Mouse (Mus musculus): Measurements from ENCODE around the gene Gm20388. TPM values are rescaled to one million over a fixed set of nuclear protein-coding genes. Genes with fewer than 3 reads are reported as not detected.

Gm20388 gene
- total RNA-seq, 2 experiments from 2014 or later = 11.4 to 18.1 TPM

- no peak for ATAC-seq (replicated peaks; ENCODE audit: low FRiP score, low TSS enrichment, poor library complexity, severe bottlenecking)
Measured at GRCm38 (mm10) chr8:122817724-122818496, 2907.3 kb downstream of the Gm20388 start.

GRCm38 (mm10) chr8:122819776-122820175 is 2909.1 kb downstream of the Gm20388 start:
- no peak for ATAC-seq (replicated peaks; ENCODE audit: low FRiP score, low TSS enrichment, poor library complexity, severe bottlenecking)

DNA sequence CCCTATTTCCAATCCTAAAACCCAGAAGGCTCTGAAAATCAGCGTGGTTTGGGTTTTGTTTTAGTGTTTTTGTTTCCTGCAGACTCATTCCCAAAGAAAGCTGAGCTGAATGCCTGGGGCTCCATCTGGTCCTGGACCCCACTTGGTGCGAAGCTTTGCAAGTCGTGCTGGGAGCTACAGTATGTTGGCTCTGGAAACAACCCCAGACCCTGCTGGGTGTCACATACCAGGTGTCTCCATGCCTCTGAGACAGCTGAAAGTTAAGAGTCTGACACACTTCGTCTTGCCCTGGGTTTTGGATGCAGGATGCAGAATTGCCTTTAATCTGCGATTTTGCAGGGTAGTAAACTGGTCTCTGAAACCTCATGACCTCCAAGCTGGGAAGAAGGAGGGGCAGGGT is 2913.9 kb downstream of the Gm20388 start:
- no peak for ATAC-seq (replicated peaks; ENCODE audit: low FRiP score, low TSS enrichment, poor library complexity, severe bottlenecking)

- ATAC-seq (replicated peaks; ENCODE audit: low FRiP score, low TSS enrichment, poor library complexity, severe bottlenecking) = no peak
Measured at GRCm38 (mm10) chr8:122824986-122825385, 2914.3 kb downstream of the Gm20388 start.

DNA sequence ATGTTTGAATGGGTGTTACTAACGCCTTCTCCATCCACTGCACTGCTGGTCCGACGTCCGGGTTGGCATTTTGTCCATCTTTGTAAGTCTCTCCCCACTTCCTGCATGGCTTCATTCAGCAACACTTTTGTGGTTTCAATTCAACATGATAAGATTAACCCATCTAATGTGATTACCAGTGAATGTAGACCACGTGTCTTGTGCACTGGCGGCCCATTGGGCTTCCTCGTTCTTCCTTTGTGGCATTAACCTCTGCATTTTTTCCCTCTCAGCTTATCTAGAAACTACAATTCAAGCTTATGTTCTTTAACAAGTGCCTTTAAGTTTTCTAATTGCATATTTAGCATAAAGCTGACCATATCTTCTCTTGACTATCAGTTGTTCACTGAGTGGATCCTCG is 2914.8 kb downstream of the Gm20388 start:
- ATAC-seq (replicated peaks; ENCODE audit: low FRiP score, low TSS enrichment, poor library complexity, severe bottlenecking) = no peak

DNA sequence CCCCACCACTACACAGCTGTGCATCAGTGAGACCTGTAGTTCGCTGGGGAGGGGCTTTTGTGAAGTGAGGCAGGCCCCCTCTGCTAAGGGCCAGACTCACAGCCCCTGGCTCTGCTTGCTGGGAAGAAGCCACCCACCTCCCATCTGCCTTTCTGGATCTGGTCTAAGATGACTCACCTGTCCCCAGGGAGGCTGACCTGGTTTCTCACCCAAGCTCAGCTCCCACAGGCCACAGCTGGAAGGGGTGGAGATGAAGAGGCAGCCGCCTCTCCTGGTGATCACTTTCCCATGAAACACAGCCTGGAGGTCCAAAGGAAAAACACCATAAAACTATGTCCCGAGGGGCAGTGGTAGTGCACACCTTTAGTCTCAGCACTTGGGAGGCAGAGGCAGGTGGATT is 2918.8 kb downstream of the Gm20388 start:
- ATAC-seq (replicated peaks; ENCODE audit: low FRiP score, low TSS enrichment, poor library complexity, severe bottlenecking) = no peak

GRCm38 (mm10) chr8:122830349-122831061 is 2919.9 kb downstream of the Gm20388 start:
- peak; percentile 76 for ATAC-seq (replicated peaks; ENCODE audit: low FRiP score, low TSS enrichment, poor library complexity, severe bottlenecking)

GRCm38 (mm10) chr8:122834416-122834815 is 2923.8 kb downstream of the Gm20388 start:
- no peak for ATAC-seq (replicated peaks; ENCODE audit: low FRiP score, low TSS enrichment, poor library complexity, severe bottlenecking)

DNA sequence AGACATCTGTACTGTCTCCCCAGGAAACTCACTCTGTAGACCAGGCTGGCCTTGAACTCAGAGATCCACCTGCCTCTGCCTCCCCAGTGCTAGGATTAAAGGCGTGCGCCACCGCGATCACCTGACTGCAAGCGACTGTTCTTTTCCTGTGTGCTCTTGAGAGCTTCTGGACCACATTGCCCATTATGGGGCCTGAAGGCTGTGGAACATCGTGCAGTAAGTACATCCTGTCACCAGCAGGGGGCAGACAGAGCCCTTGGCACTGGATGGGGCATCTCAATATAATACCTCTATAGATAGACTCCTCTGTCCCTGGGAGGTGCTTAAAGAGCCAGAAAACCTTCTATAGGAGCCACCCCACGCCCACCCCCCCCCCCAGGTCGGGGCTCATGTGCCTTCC is 2924.3 kb downstream of the Gm20388 start:
- peak; percentile 68 for ATAC-seq (replicated peaks; ENCODE audit: low FRiP score, low TSS enrichment, poor library complexity, severe bottlenecking)

DNA sequence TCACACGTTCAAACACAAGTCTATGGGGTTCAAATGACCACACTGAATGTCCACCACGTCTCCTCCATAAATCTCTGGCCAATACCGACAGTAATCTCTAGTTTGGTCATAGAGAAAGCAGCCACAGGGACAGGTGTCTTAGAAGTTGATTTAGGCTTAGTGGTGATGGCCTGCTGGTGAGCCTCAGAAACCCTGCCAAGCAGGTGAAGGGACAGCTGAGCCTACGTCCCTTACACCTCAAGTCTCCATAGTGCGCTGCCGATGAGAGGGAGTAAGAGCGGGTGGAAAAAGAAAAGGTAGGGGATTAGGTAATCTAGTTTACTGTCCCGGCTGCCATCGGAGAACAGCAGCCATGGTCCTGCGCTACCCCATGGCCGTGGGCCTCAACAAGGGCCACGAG is 2925.6 kb downstream of the Gm20388 start:
- ATAC-seq (replicated peaks; ENCODE audit: low FRiP score, low TSS enrichment, poor library complexity, severe bottlenecking) = no peak

DNA sequence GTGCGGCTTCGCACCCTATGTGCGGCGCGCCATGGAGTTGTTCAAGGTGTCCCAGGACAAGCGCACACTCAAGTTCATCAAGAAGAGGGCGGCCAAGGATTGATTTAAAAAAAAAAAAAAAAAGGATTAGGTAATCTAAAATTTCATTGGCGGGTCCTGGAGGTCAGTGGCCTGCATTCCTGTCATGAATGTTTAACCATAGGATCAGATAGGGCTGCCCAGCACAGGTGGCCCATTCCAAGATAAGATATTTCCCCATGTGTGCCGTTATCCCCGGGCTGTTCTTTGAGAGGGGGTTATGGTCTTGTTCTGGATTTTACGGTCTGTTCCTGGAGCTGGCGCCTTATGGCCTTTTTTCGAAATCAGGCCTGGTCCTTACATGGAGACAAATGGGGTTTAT is 2926.1 kb downstream of the Gm20388 start:
- no peak for ATAC-seq (replicated peaks; ENCODE audit: low FRiP score, low TSS enrichment, poor library complexity, severe bottlenecking)

GRCm38 (mm10) chr8:122844161-122844560 is 2933.5 kb downstream of the Gm20388 start:
- ATAC-seq (replicated peaks; ENCODE audit: low FRiP score, low TSS enrichment, poor library complexity, severe bottlenecking) = no peak

GRCm38 (mm10) chr8:122845662-122846061 is 2935.0 kb downstream of the Gm20388 start:
- ATAC-seq (replicated peaks; ENCODE audit: low FRiP score, low TSS enrichment, poor library complexity, severe bottlenecking) = peak; percentile 82

- ATAC-seq (replicated peaks; ENCODE audit: low FRiP score, low TSS enrichment, poor library complexity, severe bottlenecking) = peak; percentile 72
Measured at GRCm38 (mm10) chr8:122847829-122848561, 2937.4 kb downstream of the Gm20388 start, which contains the start of gene Cdh15. Gene Cdh15 (plus strand): TSS chr8:122847966.

GRCm38 (mm10) chr8:122849152-122849910 is 2938.7 kb downstream of the Gm20388 start:
- ATAC-seq (replicated peaks; ENCODE audit: low FRiP score, low TSS enrichment, poor library complexity, severe bottlenecking) = no peak

- no peak for ATAC-seq (replicated peaks; ENCODE audit: low FRiP score, low TSS enrichment, poor library complexity, severe bottlenecking)
Measured at GRCm38 (mm10) chr8:122850641-122851240, 2940.1 kb downstream of the Gm20388 start.

DNA sequence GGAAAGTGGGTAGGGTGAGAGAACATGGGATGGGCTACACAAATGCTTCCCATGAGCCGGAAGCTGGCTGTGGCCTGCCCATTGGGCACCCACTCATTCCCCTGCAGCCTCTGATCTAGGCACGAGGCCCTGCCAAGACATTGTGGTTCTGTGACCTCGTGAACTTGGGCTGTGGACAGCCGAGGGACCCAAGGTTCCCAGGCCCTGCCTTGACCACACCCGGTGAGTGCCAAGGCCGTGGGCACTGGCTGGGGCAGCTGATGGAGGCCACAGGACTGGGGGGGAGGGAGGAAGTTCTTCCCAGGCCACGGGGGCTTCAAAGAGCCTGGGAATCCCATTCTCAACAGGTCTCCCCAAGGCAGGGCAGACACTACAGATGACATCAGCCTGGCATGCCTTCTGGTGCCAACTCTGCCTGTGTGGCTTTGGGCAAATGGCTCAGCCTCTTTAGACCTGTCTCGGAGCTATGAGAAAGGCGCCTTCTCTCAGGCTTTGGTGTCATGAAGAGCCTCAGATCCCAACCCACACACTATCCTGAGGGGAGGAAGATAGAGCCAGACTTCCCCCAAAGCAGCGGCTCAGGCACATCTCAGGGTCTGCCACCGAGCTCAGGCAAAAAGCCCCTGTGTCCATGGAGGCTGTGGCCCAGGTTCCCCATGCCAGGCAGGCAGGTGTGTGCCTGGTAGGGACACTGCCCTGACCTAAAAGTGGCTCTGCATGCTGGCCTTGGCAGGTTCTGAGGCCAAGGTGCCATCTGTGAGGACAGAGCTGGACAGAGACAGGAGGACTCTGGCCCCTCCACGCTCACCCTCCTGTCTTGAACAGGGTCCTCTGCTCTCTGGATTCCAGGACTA is 2941.3 kb downstream of the Gm20388 start:
- no peak for ATAC-seq (replicated peaks; ENCODE audit: low FRiP score, low TSS enrichment, poor library complexity, severe bottlenecking)

DNA sequence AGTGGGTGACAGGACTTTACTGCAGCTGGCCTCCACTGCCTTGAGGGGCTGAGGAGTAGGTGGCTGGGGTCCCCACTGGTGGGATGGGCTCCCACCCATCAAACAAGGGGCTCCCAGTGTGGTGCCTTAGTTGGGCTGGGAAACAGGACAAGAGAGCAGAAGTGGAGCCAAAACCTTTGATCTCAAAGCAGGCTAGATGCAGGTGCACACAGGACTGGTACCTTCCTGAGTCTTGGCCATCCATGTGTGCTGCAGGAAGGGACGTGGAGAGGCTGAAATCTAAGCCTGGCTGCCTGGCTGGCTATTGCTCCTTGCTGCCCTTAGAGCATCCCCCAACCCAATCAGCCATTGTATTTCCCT is 2941.9 kb downstream of the Gm20388 start:
- no peak for ATAC-seq (replicated peaks; ENCODE audit: low FRiP score, low TSS enrichment, poor library complexity, severe bottlenecking)

Measured in megakaryocyte-erythroid progenitor cell, adult 5-6 weeks (primary cell).